Mouse (Mus musculus) cerebellum, adult 8-10 months (tissue): ENCODE data around the gene Pi4kb.
A peak's percentile ranks its signal among the peaks of the same experiment; 100 is the strongest.

Source experiments
- DNase-seq: peaks from one replicate; pipeline ENCODE4 v3.0.0; 2022

The Pi4kb gene

DNA sequence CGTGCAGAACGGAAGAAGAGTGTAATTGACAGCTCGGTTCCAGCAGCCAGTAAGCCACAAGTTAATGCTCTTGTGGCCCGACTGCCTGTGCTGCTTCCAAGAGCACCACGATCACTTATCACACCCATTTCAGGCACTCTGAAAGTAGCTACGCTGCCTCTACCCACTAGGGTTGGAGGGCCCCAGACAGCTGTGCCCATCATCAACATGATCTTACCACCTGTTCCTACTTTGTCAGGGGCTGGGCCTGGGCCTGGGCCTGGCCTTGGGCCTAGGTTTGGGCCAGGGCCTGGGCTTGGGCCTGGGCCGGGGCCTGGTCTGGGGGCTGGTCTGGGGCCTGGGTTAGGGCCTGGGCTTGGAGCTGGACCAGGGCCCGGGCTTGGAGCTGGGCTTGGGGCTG is 16.2 kb upstream of the Pi4kb start:
- DNase-seq = no peak

DNA sequence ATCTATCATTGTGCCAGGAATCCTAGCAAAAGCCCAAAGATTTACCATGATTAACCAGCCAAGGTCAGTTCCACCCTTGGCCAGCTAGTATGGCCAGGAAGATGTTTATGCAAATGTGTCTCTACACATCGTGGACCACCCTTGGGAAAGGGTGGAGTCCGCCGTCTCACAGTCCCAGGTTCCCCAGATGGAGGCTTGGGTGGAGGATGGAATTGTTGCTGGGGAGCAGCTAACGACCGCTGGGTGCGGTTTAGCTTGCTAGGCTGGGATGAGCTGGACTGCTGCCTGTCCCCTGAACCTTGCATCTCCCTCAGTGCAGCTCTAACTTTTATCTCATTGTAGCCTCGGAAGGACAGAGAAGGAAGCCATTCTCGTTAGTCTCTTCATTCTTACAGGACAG is 14.7 kb upstream of the Pi4kb start:
- DNase-seq = no peak

GRCm38 (mm10) chr3:94960322-94960721 is 14.2 kb upstream of the Pi4kb start:
- no peak for DNase-seq

GRCm38 (mm10) chr3:94964989-94965388 is 9.5 kb upstream of the Pi4kb start:
- DNase-seq = no peak

DNA sequence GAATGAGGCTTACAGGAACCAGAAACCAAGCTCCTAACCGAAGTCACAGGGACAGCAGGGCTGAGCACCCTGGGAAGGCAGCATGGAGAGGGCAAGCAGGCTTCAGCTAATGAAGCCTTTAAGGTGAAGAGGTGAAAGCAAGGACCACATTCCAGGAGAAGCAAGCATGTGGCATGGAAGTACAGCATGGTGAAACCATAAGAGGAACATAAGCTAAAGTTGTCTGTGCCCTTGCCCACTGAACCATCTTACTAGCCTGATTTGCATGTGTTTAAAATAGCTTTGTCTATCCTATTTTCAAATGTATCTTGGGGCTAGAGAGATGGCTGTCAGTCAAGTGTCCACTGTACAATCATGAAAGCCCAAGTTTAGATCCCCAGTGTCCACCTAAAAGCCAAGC is 8.7 kb upstream of the Pi4kb start:
- no peak for DNase-seq

GRCm38 (mm10) chr3:94972552-94972951 is 2.0 kb upstream of the Pi4kb start:
- DNase-seq = no peak

GRCm38 (mm10) chr3:94973620-94974019 is 911 bp upstream of the Pi4kb start:
- DNase-seq = no peak

DNA sequence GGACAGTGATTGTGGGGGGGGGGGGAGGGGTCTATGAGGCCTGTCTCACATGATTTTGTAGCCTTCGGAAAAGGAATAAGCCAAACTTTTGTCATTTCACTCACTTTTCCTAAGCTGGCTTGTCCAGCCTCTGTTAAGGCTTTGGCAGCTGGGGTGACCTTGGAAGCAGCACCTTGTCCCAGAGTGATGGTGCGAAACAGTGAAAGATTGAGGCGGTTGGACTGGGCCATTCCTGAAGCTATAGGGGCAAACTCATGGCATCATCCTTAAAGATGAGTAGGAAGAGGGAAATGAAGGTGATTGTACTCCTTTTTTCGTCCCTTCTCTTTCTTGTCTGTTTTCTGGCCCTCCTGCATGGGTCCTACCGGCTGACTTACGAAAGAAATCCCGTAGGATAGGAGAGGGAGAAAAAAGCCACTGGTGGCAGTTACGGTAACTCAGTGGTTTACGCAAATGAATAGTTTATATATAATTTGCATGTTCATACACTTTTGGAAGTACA is 454 bp upstream of the Pi4kb start:
- DNase-seq = no peak

GRCm38 (mm10) chr3:94984312-94984711 is 9.8 kb downstream of the Pi4kb start:
- no peak for DNase-seq

DNA sequence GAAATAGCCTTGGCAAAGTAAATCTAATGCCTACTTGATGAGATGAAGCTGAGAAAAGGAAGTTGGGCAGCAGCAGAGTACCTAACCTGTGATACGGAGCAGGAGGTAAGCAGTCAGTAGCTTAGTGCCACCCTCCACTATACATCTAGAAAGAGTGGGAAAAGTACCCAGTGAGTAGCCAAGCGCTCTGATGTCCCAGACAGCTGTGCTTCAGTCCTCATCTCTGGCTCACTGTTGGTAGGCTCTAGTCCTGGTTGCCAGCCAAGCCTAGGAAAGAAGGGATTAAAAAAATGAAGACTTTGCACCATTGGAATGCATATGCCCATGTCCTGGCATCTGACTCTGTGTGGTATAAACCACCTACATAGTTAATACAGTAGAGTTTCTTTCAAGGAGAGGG is 11.0 kb downstream of the Pi4kb start:
- DNase-seq = no peak

GRCm38 (mm10) chr3:94987578-94987977 is 13.0 kb downstream of the Pi4kb start:
- DNase-seq = no peak

DNA sequence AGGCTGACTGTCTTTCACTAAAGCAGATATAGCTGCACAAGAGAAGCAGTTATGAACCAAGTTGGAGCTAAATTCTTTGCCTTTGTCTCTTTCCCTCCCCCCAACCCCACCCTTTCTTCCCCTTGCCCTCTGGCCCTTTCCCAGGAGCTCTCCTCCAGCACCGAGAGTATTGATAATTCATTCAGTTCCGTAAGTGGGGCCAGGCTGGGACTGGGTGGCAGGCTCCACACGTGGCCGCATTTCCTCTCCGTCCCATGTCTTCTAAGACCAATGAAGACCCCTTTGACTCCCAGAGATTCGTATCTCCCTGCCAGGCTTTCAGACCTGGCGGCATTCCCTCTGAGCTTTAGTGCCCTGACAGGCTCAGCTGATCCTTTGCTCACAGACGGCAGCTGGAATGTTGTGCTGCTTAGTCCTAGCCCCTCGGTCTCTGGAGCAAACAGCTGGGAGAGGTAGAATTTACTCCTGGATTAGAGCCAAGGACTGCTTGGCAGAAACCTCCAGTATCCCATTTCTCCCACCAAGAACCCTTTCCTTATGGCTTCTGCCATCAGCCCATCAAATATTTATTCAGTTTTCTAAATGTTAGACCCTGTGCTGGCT is 14.7 kb downstream of the Pi4kb start:
- DNase-seq = no peak

GRCm38 (mm10) chr3:94996946-94997345 is 22.4 kb downstream of the Pi4kb start:
- DNase-seq = peak; percentile 86

GRCm38 (mm10) chr3:95002569-95002968 is 28.0 kb downstream of the Pi4kb start:
- DNase-seq = no peak

- no peak for DNase-seq
These were observed 28.7 kb downstream of the Pi4kb start for GRCm38 (mm10) chr3:95003273-95003672.

- DNase-seq = no peak
These were observed 31.1 kb downstream of the Pi4kb start for GRCm38 (mm10) chr3:95005651-95006050.

GRCm38 (mm10) chr3:95007706-95008105 is 33.2 kb downstream of the Pi4kb start:
- DNase-seq = no peak

GRCm38 (mm10) chr3:95010396-95010795 is 35.9 kb downstream of the Pi4kb start:
- no peak for DNase-seq

GRCm38 (mm10) chr3:95012982-95013381 is 38.5 kb downstream of the Pi4kb start:
- no peak for DNase-seq

- peak; percentile 68 for DNase-seq
These were observed 39.3 kb downstream of the Pi4kb start for GRCm38 (mm10) chr3:95013699-95014427.

DNA sequence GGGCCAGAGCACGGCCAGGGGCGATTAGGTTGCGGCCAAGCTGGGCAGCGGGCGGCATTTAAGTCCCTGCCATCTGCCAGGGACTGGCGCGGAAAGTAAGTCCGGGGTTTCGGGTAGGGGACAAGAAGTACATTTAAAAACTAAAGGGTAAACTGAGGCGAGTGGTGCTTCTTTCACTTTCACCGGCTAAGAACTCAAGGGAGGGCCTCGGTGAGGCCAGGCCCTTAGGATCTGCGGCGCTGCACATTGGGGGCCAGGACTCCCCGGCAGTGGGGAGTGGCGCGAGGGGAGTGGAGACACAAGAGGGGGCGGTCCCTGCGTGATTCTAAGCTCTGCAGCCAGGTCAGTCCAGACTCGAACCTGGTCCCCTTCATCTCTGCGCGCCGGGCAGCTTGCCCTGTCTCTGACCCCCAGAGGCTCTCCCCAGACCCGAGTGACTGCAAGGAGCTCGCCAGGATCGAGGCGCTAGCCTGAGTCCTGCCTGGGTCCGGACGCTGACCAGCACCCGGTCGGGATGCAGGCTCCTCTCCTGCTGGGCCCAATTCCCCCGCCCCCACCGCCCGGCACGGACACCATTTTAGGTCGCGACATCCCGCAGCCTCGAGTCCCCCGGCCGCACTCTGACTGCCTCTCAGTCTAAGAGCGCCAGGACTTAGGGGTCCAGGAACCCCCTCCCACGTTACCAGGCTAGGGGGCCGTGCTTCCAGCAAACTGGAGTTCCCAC is 40.1 kb downstream of the Pi4kb start:
- peak; percentile 69 for DNase-seq

GRCm38 (mm10) chr3:95015337-95015872 is 40.9 kb downstream of the Pi4kb start, which contains the start of gene Zfp687:
TSS of gene Zfp687 (minus strand) at chr3:95015448.
- DNase-seq = peak; percentile 100

DNA sequence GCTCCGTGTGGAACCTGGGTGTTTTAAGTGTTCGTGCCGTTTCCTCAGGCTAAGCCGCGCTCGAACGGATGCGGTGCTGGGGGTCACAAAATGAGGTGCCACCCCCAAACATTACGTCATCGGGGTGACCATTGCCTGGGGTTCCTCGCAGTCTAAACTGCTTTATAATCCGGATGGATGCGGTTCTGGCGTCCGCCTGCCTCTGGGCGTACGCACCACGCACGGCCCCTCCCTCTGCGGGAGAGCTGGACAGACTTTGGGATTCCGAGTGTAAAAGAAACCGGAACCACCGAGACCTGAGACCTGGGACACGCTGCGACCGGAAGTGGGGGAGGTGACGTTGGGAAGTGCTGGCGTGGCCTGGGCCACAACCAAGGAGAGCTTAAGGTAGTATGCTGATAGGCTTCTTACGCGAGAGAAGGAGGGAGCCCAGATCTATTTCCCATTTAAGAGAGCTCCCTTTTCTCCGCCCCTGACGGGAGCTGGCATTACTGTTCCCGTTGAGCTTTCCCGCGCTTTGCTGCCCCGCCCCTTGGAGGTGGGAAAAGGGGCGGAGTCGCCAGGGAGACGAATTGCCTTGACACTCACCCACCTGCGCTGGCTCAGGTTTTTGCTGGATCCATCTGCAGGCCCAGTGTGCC is 41.5 kb downstream of the Pi4kb start:
- DNase-seq = peak; percentile 97
